Mouse (Mus musculus): Measurements from ENCODE around the gene Cdyl. TPM values are rescaled to one million over a fixed set of nuclear protein-coding genes. Genes with fewer than 3 reads are reported as not detected.
"Not testable (repeated sequence)": the region's sequence is repeated elsewhere in the genome, so short reads cannot be mapped to it uniquely, and the experiment has no call there.

Cdyl gene
- polyA plus RNA-seq, 1 experiment from 2014 or later, result 3.4 TPM

- ATAC-seq, result no peak
- WGBS, result 96% methylated on average over 4 of the region's 4 CpGs
- H3K4me1 ChIP-seq (ENCODE audit: control insufficient read depth, insufficient read depth, low read length), result no peaks in the 10 kb centered on the region
- H3K27me3 ChIP-seq (ENCODE audit: control insufficient read depth, insufficient read depth, low read depth, low read length), result no peaks in the 10 kb centered on the region
- no peaks in the 10 kb centered on the region for H3K36me3 ChIP-seq (ENCODE audit: control insufficient read depth, insufficient read depth, low read length)
- H3K4me3 ChIP-seq (ENCODE audit: low read depth, low read length), result no peak overlapping the region
- no peaks in the 10 kb centered on the region for H3K9me3 ChIP-seq (replicated peaks; ENCODE audit: control insufficient read depth, low read length, poor library complexity, severe bottlenecking)
- no peak overlapping the region for H3K9ac ChIP-seq (ENCODE audit: low read depth, low read length)
- no peak overlapping the region for H3K27ac ChIP-seq (ENCODE audit: low read length)
- no peak overlapping the region for H3K4me2 ChIP-seq (ENCODE audit: low read length)
These were observed 158.4 kb downstream of the Cdyl start for GRCm38 (mm10) chr13:35818060-35818459.

DNA sequence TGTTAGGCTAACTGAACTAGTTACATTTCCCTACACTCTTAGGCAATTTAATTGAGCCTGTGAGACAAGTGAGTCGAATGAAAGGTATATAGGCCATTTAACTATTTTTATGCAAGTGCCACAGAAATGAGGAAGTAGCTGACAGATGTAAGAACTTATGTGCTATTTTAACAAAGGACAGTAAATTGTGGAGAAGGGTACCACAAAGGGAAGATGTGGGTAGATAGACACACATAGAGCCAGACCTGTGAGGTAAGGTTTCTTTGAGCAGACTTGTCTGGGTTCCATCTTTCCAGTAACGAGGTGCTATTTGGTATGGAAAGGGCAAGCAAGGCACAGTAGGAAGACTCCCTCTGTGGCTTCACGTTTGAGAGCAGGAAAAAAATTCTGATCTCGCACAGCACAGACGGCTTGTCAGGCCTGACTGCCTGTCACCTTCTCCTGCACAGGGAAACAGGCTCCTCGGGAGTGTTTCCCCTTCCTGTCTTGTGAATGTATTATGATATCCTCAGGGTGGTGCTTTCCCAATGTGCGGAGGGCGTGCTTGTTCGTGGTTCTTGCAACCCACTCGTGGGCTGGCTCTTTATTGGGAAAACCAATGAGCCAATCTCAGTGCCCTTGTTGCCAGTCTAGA is 162.3 kb downstream of the Cdyl start:
- ATAC-seq, result peak; percentile 16; the same call in 1 of the 2 replicates
- Histone ChIP-seq H3K27me3 (ENCODE audit: control insufficient read depth, insufficient read depth, low read depth, low read length) (no peaks in the 10 kb centered on the region), H3K4me3 (ENCODE audit: low read depth, low read length) (no peak overlapping the region), H3K4me2 (ENCODE audit: low read length) (no peak overlapping the region), H3K9me3 (replicated peaks; ENCODE audit: control insufficient read depth, low read length, poor library complexity, severe bottlenecking) (no peaks in the 10 kb centered on the region), H3K36me3 (ENCODE audit: control insufficient read depth, insufficient read depth, low read length) (no peaks in the 10 kb centered on the region), H3K9ac (ENCODE audit: low read depth, low read length) (no peak overlapping the region), H3K27ac (ENCODE audit: low read length) (no peak overlapping the region), H3K4me1 (ENCODE audit: control insufficient read depth, insufficient read depth, low read length) (no peaks in the 10 kb centered on the region)
- 74% methylated on average over 10 of the region's 10 CpGs for WGBS

- 78% methylated on average over 8 of the region's 8 CpGs for WGBS
- no peak overlapping the region for H3K9ac ChIP-seq (ENCODE audit: low read depth, low read length)
- no peak overlapping the region for H3K4me2 ChIP-seq (ENCODE audit: low read length)
- no peak overlapping the region for H3K4me3 ChIP-seq (ENCODE audit: low read depth, low read length)
- no peaks in the 10 kb centered on the region for H3K27me3 ChIP-seq (ENCODE audit: control insufficient read depth, insufficient read depth, low read depth, low read length)
- no peaks in the 10 kb centered on the region for H3K4me1 ChIP-seq (ENCODE audit: control insufficient read depth, insufficient read depth, low read length)
- ATAC-seq, result no peak
- no peak overlapping the region for H3K27ac ChIP-seq (ENCODE audit: low read length)
- no peaks in the 10 kb centered on the region for H3K9me3 ChIP-seq (replicated peaks; ENCODE audit: control insufficient read depth, low read length, poor library complexity, severe bottlenecking)
- H3K36me3 ChIP-seq (ENCODE audit: control insufficient read depth, insufficient read depth, low read length), result no peaks in the 10 kb centered on the region
These were observed 163.2 kb downstream of the Cdyl start for GRCm38 (mm10) chr13:35822795-35823194.

- no peaks in the 10 kb centered on the region for H3K27me3 ChIP-seq (ENCODE audit: control insufficient read depth, insufficient read depth, low read depth, low read length)
- H3K9me3 ChIP-seq (replicated peaks; ENCODE audit: control insufficient read depth, low read length, poor library complexity, severe bottlenecking), result no peaks in the 10 kb centered on the region
- no peak overlapping the region for H3K9ac ChIP-seq (ENCODE audit: low read depth, low read length)
- H3K4me2 ChIP-seq (ENCODE audit: low read length), result no peak overlapping the region
- no peaks in the 10 kb centered on the region for H3K4me1 ChIP-seq (ENCODE audit: control insufficient read depth, insufficient read depth, low read length)
- H3K36me3 ChIP-seq (ENCODE audit: control insufficient read depth, insufficient read depth, low read length), result no peaks in the 10 kb centered on the region
- no peak overlapping the region for H3K27ac ChIP-seq (ENCODE audit: low read length)
- no peak for ATAC-seq
- WGBS, result 87% methylated on average over 2 of the region's 2 CpGs
- H3K4me3 ChIP-seq (ENCODE audit: low read depth, low read length), result no peak overlapping the region
These were observed 166.0 kb downstream of the Cdyl start for GRCm38 (mm10) chr13:35825639-35826038.

- ATAC-seq, result no peak
- H3K9ac ChIP-seq (ENCODE audit: low read depth, low read length), result no peak overlapping the region
- no peak overlapping the region for H3K27ac ChIP-seq (ENCODE audit: low read length)
- no peak overlapping the region for H3K4me2 ChIP-seq (ENCODE audit: low read length)
- no peaks in the 10 kb centered on the region for H3K9me3 ChIP-seq (replicated peaks; ENCODE audit: control insufficient read depth, low read length, poor library complexity, severe bottlenecking)
- WGBS, result 70% methylated on average over 6 of the region's 6 CpGs
- H3K4me3 ChIP-seq (ENCODE audit: low read depth, low read length), result no peak overlapping the region
- H3K36me3 ChIP-seq (ENCODE audit: control insufficient read depth, insufficient read depth, low read length), result no peaks in the 10 kb centered on the region
- H3K4me1 ChIP-seq (ENCODE audit: control insufficient read depth, insufficient read depth, low read length), result peaks cover 3% of the 10 kb centered on the region
- no peaks in the 10 kb centered on the region for H3K27me3 ChIP-seq (ENCODE audit: control insufficient read depth, insufficient read depth, low read depth, low read length)
These were observed 173.0 kb downstream of the Cdyl start for GRCm38 (mm10) chr13:35832676-35833075.

DNA sequence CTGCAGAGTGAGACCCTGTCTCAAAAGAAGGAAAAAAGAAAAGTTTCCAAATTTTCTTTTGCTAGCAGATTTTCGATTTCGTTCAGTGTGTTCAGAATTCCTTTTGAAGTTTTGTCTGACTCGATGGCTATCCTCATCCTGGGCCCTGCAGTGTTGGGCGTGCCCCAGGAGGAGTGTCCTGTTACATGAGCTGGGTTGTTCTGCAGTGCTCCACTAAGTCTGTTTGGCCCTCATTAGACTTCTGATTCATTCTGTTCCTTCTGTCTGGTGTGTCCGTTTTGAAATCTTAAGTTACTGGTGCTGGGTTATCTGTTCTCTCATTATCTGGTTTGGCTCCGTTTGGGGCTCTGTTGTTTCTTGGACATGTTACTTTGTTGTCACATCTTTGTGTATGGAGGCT is 174.3 kb downstream of the Cdyl start:
- Histone ChIP-seq H3K27ac (ENCODE audit: low read length) (no peak overlapping the region), H3K4me3 (ENCODE audit: low read depth, low read length) (no peak overlapping the region), H3K9ac (ENCODE audit: low read depth, low read length) (no peak overlapping the region), H3K27me3 (ENCODE audit: control insufficient read depth, insufficient read depth, low read depth, low read length) (no peaks in the 10 kb centered on the region), H3K4me2 (ENCODE audit: low read length) (no peak overlapping the region), H3K36me3 (ENCODE audit: control insufficient read depth, insufficient read depth, low read length) (no peaks in the 10 kb centered on the region), H3K9me3 (replicated peaks; ENCODE audit: control insufficient read depth, low read length, poor library complexity, severe bottlenecking) (no peaks in the 10 kb centered on the region), H3K4me1 (ENCODE audit: control insufficient read depth, insufficient read depth, low read length) (peaks cover 3% of the 10 kb centered on the region)
- 53% methylated on average over 6 of the region's 6 CpGs for WGBS
- no peak for ATAC-seq

DNA sequence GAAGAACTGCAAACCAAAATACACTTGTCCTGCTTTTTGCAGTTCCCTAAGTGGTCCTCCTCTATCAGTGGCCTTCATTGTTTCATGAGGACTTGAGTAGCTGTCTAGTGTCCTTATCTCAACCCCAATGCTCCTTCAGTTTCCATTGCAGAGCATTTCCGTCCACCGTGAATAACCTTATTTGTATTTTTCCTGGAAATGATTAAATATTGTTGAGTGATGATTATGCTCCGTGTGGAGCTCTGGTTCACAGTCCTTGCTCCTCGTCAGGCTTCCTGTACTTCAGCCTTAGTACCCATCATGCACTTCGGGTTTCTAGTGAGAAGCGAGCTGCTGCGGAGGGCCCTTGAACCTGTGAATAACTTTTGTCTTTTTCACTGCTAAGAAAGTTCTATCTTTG is 176.0 kb downstream of the Cdyl start:
- Histone ChIP-seq H3K9ac (ENCODE audit: low read depth, low read length) (no peak overlapping the region), H3K36me3 (ENCODE audit: control insufficient read depth, insufficient read depth, low read length) (no peaks in the 10 kb centered on the region), H3K9me3 (replicated peaks; ENCODE audit: control insufficient read depth, low read length, poor library complexity, severe bottlenecking) (no peaks in the 10 kb centered on the region), H3K4me2 (ENCODE audit: low read length) (no peak overlapping the region), H3K27me3 (ENCODE audit: control insufficient read depth, insufficient read depth, low read depth, low read length) (no peaks in the 10 kb centered on the region), H3K27ac (ENCODE audit: low read length) (no peak overlapping the region), H3K4me3 (ENCODE audit: low read depth, low read length) (no peak overlapping the region), H3K4me1 (ENCODE audit: control insufficient read depth, insufficient read depth, low read length) (peaks cover 3% of the 10 kb centered on the region)
- 89% methylated on average over 7 of the region's 7 CpGs for WGBS
- ATAC-seq, result no peak

- not testable (repeated sequence) for H3K9ac ChIP-seq (ENCODE audit: low read depth, low read length); H3K36me3 ChIP-seq (ENCODE audit: control insufficient read depth, insufficient read depth, low read length); H3K27ac ChIP-seq (ENCODE audit: low read length); H3K4me2 ChIP-seq (ENCODE audit: low read length); H3K4me3 ChIP-seq (ENCODE audit: low read depth, low read length); H3K27me3 ChIP-seq (ENCODE audit: control insufficient read depth, insufficient read depth, low read depth, low read length); H3K9me3 ChIP-seq (replicated peaks; ENCODE audit: control insufficient read depth, low read length, poor library complexity, severe bottlenecking); ATAC-seq; H3K4me1 ChIP-seq (ENCODE audit: control insufficient read depth, insufficient read depth, low read length)
- 96% methylated on average over 7 of the region's 7 CpGs for WGBS
These were observed 176.9 kb downstream of the Cdyl start for GRCm38 (mm10) chr13:35836501-35836900.

- Histone ChIP-seq H3K27me3 (ENCODE audit: control insufficient read depth, insufficient read depth, low read depth, low read length) (no peaks in the 10 kb centered on the region), H3K27ac (ENCODE audit: low read length) (no peak overlapping the region), H3K9me3 (replicated peaks; ENCODE audit: control insufficient read depth, low read length, poor library complexity, severe bottlenecking) (no peaks in the 10 kb centered on the region), H3K4me3 (ENCODE audit: low read depth, low read length) (no peak overlapping the region), H3K4me2 (ENCODE audit: low read length) (no peak overlapping the region), H3K4me1 (ENCODE audit: control insufficient read depth, insufficient read depth, low read length) (no peaks in the 10 kb centered on the region), H3K36me3 (ENCODE audit: control insufficient read depth, insufficient read depth, low read length) (no peaks in the 10 kb centered on the region), H3K9ac (ENCODE audit: low read depth, low read length) (no peak overlapping the region)
- no peak for ATAC-seq
- WGBS, result 67% methylated on average over 10 of the region's 10 CpGs
These were observed 180.5 kb downstream of the Cdyl start for GRCm38 (mm10) chr13:35840102-35840501.

Measured in midbrain, embryonic 16.5 days (tissue).